Mouse (Mus musculus) small intestine, adult 2 months (tissue): ENCODE data around the gene Otud7a. TPM values are rescaled to one million over a fixed set of nuclear protein-coding genes. Genes with fewer than 3 reads are reported as not detected.

Experiments used
- H3K27ac ChIP-seq: fragments of 200-500 bp; 2 replicates; pipeline ENCODE4 v1.5.1; 2012; ENCODE audit warnings: low read depth, low read length, control low read depth, inconsistent platforms; ENCODE audit not compliant: insufficient read depth
- H3K27me3 ChIP-seq: fragments of 200-500 bp; 2 replicates; pipeline ENCODE4 v1.6.1; 2012; ENCODE audit warnings: mild to moderate bottlenecking, moderate library complexity, low read length, inconsistent platforms; ENCODE audit not compliant: control insufficient read depth, insufficient read depth
- H3K36me3 ChIP-seq: fragments of 200-500 bp; 2 replicates; pipeline ENCODE4 v1.6.1; 2012; ENCODE audit warnings: mild to moderate bottlenecking, low read length, control low read depth, inconsistent platforms; ENCODE audit not compliant: control insufficient read depth, insufficient read depth
- H3K4me1 ChIP-seq: fragments of 200-500 bp; 2 replicates; pipeline ENCODE4 v1.6.1; 2012; ENCODE audit warnings: low read length, inconsistent platforms, mixed read lengths; ENCODE audit not compliant: control insufficient read depth, insufficient read depth, insufficient read length
- H3K4me3 ChIP-seq: fragments of 200-500 bp; 2 replicates; pipeline ENCODE4 v1.5.1; 2012; ENCODE audit warnings: low read depth, mild to moderate bottlenecking, control low read depth, inconsistent platforms, low read length, moderate library complexity
- CTCF ChIP-seq: fragments of 200-500 bp; IDR thresholded peaks from 2 replicates; pipeline ENCODE4 v1.5.1; 2012; ENCODE audit warnings: low read depth, mild to moderate bottlenecking, control low read depth, inconsistent platforms, low read length, moderate library complexity, mixed read lengths; ENCODE audit not compliant: insufficient replicate concordance, insufficient read length; ENCODE audit errors: extremely low read depth
- POLR2A ChIP-seq: fragments of 200-500 bp; IDR thresholded peaks from 2 replicates; pipeline ENCODE4 v1.6.1; 2012; ENCODE audit warnings: low read depth, mild to moderate bottlenecking, control low read depth, inconsistent platforms, low read length, moderate library complexity
- WGBS: fragments of 180-500 bp; shearing (Covaris S2); methylation state at CpG from one replicate; pipeline ENCODE4 v1.1.7; 2018; 5-methylcytosine and 5-hydroxymethylcytosine counted together
- polyA plus RNA-seq: library from polyadenylated mRNA; depleted of rRNA; stranded (reverse); fragments of >200 nt; gene quantifications from 2 replicates; pipeline ENCODE4 v1.2.3, GENCODE M21; 2012

Otud7a gene
- polyA plus RNA-seq, 1 experiment, result 0.15 TPM

DNA sequence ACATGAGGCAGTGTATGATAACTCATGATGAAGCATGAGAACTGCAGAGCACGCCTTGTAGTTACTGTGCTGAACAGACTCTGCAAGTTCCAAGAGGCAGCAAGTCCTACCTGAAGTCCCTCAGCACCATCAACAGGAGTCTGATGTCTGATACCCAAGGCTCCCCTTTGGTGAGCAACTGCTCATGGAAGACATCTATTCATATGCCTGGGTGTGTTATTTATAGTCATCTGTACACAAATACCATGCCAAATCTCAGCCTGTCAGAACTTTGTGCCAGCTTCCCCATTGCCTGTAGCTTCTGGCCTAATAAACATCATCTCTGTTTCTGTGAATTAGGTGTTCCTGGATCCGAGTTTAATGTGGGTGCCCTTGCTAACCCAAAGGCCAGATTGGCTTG lies 68.0 kb downstream of the Otud7a start:
- H3K27ac ChIP-seq, result no peak overlapping the region
- H3K4me1 ChIP-seq, result no peaks in the 10 kb centered on the region
- H3K36me3 ChIP-seq, result no peaks in the 10 kb centered on the region
- 61% methylated on average over 2 of the region's 2 CpGs for WGBS
- no peak for TF ChIP-seq CTCF
- TF ChIP-seq POLR2A, result no peak
- no peaks in the 10 kb centered on the region for H3K27me3 ChIP-seq
- no peak overlapping the region for H3K4me3 ChIP-seq

DNA sequence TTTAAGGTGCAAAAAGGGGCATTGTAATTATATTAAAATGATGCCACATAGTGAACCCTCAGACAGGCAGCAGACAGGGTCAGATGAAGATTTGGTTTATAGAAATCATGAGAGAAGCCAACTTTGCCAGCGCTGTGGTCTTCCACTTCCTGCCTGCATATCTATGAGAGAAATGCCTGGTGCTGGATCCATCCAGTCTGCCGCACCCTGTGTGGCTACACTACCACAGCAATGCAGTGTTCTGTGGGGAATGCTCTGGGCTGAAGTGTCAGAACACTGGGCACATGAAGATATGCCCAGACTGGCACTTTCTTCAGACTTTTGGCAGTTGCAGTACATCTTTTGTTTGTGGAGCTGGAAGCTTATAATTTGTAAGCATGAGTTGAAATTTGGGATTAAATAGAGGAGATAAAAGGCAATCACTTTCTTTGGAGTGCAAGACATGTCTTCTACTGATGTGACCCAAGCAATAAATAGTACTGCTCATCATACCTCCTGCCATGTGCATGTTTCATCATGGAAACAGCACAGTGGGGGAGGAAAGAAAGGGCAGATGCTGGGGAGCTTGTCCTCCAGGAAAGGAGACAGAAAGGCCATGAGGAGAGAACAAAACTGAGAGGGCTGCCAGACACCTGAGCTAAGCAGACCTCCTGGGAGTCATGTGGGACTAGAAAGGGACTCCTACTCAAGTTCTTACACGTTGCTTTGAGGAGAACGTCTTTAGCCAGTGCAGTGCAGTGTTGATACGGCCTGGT lies 71.8 kb downstream of the Otud7a start:
- H3K27me3 ChIP-seq, result no peaks in the 10 kb centered on the region

GRCm38 (mm10) chr7:63520299-63520698 lies 75.7 kb downstream of the Otud7a start:
- TF ChIP-seq POLR2A (no peak), CTCF (no peak)

More for the DNA sequence above, 71.8 kb downstream of the Otud7a start:
- H3K27ac ChIP-seq, result no peak overlapping the region
- no peak for TF ChIP-seq POLR2A
- no peak for TF ChIP-seq CTCF
- no peaks in the 10 kb centered on the region for H3K4me1 ChIP-seq
- no peak overlapping the region for H3K4me3 ChIP-seq
- no peaks in the 10 kb centered on the region for H3K36me3 ChIP-seq
- 81% methylated on average over 5 of the region's 5 CpGs for WGBS

DNA sequence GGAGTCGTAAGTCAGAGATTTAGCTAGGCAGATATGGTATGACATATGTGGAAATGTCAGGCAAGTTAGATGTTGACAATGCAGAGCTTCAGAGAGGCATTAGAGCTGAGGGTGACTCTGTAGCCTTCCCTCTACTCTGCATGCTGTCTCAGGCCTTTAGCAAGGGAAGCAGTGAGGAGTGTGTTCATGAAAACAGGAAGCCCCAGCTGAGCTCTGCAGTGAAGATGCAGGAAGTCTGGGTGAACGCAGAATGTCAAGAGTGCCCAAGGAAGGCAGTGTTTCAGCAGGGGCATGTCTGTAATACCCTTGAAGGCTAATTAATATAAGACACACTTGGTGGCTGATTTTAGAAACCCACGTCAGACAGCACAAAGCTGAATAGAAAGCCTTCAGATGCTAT lies 77.9 kb downstream of the Otud7a start:
- TF ChIP-seq POLR2A, result no peak
- TF ChIP-seq CTCF, result no peak
- no peak overlapping the region for H3K27ac ChIP-seq
- 61% methylated on average over 3 of the region's 3 CpGs for WGBS
- no peaks in the 10 kb centered on the region for H3K36me3 ChIP-seq
- no peaks in the 10 kb centered on the region for H3K4me1 ChIP-seq
- no peak overlapping the region for H3K4me3 ChIP-seq
- H3K27me3 ChIP-seq, result no peaks in the 10 kb centered on the region

More at GRCm38 (mm10) chr7:63520299-63520698, 75.7 kb downstream of the Otud7a start:
- 97% methylated on average over 1 of the region's 1 CpGs for whole genome bisulfite sequencing
- Histone ChIP-seq H3K27me3 (no peaks in the 10 kb centered on the region), H3K4me1 (no peaks in the 10 kb centered on the region), H3K27ac (no peak overlapping the region), H3K36me3 (no peaks in the 10 kb centered on the region), H3K4me3 (no peak overlapping the region)

DNA sequence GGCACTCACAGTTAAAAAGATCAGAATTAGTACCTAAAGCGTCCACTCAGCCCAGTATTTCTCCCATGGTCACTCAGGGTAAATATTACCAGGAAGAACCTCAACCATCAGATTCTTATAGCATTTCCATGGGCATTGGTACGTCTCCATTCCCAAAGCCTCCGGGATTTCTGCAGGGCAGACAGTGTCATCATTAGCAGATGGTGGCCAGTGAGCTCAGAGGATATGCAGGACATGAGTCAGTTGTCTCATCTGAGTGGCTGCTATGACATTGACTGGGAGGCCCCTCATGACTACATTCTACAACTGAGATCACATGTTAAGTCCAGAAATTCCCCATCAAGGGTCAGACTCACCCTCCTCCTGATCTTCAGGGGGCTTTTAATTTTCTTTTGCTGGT lies 78.5 kb downstream of the Otud7a start:
- WGBS, result 76% methylated on average over 3 of the region's 3 CpGs
- Histone ChIP-seq H3K4me1 (no peaks in the 10 kb centered on the region), H3K27me3 (no peaks in the 10 kb centered on the region), H3K27ac (no peak overlapping the region), H3K36me3 (no peaks in the 10 kb centered on the region), H3K4me3 (no peak overlapping the region)
- TF ChIP-seq POLR2A, result no peak
- TF ChIP-seq CTCF, result no peak

DNA sequence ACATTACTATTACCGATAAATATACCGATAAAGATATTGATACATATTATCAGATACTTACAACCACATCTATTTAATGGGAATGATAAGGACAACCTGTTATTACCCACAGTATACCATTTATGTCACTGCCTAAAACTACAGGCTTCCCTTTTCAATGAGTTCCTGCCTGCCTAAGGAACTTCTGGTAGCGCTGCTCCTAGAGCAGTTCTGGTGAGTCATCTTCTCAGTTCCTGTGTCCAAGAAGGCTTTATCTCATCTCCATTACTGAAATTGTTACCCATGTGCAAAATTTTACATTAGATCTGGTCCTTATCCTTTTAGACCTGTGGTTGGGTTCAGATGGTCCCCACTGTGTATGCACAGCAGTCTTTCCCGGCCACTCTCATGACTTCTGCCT lies 95.7 kb downstream of the Otud7a start:
- Histone ChIP-seq H3K4me1 (no peaks in the 10 kb centered on the region), H3K27me3 (no peaks in the 10 kb centered on the region), H3K27ac (no peak overlapping the region), H3K36me3 (no peaks in the 10 kb centered on the region), H3K4me3 (no peak overlapping the region)
- TF ChIP-seq POLR2A, result no peak
- no peak for TF ChIP-seq CTCF
- WGBS, result 94% methylated on average over 4 of the region's 4 CpGs

DNA sequence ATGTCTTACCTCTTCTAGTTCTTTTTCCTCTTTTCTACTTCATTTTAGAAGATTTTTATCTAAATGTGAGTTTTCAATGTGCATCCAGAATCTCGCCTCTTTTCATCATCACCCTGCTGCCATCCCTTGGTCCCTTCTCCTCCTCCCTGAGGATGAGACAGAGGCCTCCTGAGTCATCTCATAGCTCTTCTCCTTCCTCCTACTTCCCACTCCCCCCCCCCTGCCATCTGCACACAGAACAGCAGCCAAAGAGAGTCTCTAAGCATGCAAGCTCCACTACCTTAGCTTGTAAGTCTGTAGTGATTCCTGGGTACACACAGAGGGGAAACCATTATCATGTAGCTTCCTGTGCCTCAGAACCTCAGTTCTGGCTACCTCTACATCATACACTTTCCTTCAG lies 109.9 kb downstream of the Otud7a start:
- WGBS, result 76% methylated on average over 1 of the region's 1 CpGs
- H3K4me3 ChIP-seq, result no peak overlapping the region
- TF ChIP-seq CTCF (no peak), POLR2A (no peak)
- H3K4me1 ChIP-seq, result no peaks in the 10 kb centered on the region
- no peaks in the 10 kb centered on the region for H3K36me3 ChIP-seq
- H3K27ac ChIP-seq, result no peak overlapping the region
- H3K27me3 ChIP-seq, result no peaks in the 10 kb centered on the region
